Mouse (Mus musculus) hindbrain, embryonic 10.5 days (tissue): ENCODE measurements around the gene Foxp3. TPM values are rescaled to one million over a fixed set of nuclear protein-coding genes. Genes with fewer than 3 reads are reported as not detected.
A peak's percentile ranks its signal among the peaks of the same experiment; 100 is the strongest.

Experiments
- DNase-seq: peaks from one replicate; pipeline ENCODE4 v3.0.0-alpha.2; 2017; ENCODE audit warnings: low spot score
- H3K27ac ChIP-seq: fragments of 300-500 bp; sonication (generic); 2 replicates; pipeline ENCODE4 v1.5.1; 2016; ENCODE audit warnings: mild to moderate bottlenecking, moderate library complexity
- H3K27me3 ChIP-seq: fragments of 300-500 bp; sonication (generic); 2 replicates; pipeline ENCODE4 v1.6.1; 2016; ENCODE audit warnings: mild to moderate bottlenecking; ENCODE audit not compliant: poor library complexity, insufficient read depth, severe bottlenecking
- H3K36me3 ChIP-seq: fragments of 300-500 bp; sonication (generic); 2 replicates; pipeline ENCODE4 v1.6.1; 2016; ENCODE audit warnings: mild to moderate bottlenecking, moderate library complexity
- H3K4me1 ChIP-seq: fragments of 300-500 bp; sonication (generic); replicated peaks from 2 replicates; pipeline ENCODE4 v1.6.1; 2016; ENCODE audit warnings: mild to moderate bottlenecking
- H3K4me3 ChIP-seq: fragments of 300-500 bp; sonication (generic); 2 replicates; pipeline ENCODE4 v1.5.1; 2016; ENCODE audit warnings: mild to moderate bottlenecking, moderate library complexity
- H3K9me3 ChIP-seq: fragments of 300-500 bp; sonication (generic); 2 replicates; pipeline ENCODE4 v1.6.1; 2016; ENCODE audit warnings: mild to moderate bottlenecking, moderate library complexity
- WGBS: fragments of 180-500 bp; shearing (Covaris S2); methylation state at CpG from one replicate; pipeline ENCODE4 v1.1.7; 2016; 5-methylcytosine and 5-hydroxymethylcytosine counted together
- polyA plus RNA-seq: library from polyadenylated mRNA; unstranded; fragments of >200 nt; fragmentation: Nextera tagmentation; extraction: Ambion mirVana; gene quantifications from 2 replicates; pipeline ENCODE4 v1.2.1, GENCODE M21; 2016

Gene Foxp3
- polyA plus RNA-seq, 1 experiment from 2014 or later: 0.08 TPM

DNA sequence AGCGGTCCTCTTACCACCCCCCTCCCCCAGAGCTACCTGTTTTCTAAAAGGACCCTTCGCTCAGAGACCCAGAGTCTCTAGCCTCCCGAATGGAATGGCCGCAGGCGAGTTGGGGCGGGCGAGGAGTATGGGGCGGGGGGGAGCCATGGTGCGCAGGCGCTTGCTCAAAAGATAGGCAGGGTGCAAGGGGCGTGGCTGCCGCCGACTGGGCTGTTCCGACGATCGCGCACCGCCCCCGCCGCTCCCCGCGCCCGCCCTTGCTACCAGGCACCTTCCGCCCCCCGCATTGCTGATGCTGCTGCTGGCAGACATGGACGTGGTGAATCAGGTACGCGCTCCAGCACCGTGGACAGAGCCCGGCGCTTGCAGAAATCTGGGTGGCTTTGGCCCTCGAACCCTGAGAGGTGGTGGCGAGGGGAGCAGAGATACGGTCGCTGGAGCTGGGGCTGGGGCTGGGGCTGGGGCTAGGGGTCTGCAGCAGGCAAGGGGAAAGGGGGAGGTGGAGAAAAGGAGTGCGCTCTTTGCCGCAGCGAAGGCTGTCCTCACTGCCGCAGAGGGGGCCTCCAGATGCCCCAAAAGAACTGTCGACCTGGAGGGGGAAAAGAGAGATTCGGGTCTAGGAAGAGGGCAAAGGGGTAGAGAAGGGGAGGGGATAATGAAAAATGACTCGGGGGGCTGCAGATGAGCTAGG, 65.1 kb downstream of the Foxp3 start, which contains the start of gene Syp:
Syp (plus strand) TSS at position 71 of the 691 bp plus-strand sequence.
- peak; percentile 89 for DNase-seq
- Histone ChIP-seq H3K9me3 (0 out of 2 replicates have a peak, but pooled peaks cover 3% of the 10 kb centered on the region), H3K27ac (peak within 1 kb of the TSS; percentile 79), H3K4me3 (peak within 1 kb of the TSS; percentile 58), H3K4me1 (peaks cover 17% of the 10 kb centered on the region), H3K27me3 (peaks cover 14% of the 10 kb centered on the region; the same call in 1 of the 2 replicates), H3K36me3 (no peaks in the 10 kb centered on the region)
- WGBS: 10% methylated on average over 42 of the region's 42 CpGs

DNA sequence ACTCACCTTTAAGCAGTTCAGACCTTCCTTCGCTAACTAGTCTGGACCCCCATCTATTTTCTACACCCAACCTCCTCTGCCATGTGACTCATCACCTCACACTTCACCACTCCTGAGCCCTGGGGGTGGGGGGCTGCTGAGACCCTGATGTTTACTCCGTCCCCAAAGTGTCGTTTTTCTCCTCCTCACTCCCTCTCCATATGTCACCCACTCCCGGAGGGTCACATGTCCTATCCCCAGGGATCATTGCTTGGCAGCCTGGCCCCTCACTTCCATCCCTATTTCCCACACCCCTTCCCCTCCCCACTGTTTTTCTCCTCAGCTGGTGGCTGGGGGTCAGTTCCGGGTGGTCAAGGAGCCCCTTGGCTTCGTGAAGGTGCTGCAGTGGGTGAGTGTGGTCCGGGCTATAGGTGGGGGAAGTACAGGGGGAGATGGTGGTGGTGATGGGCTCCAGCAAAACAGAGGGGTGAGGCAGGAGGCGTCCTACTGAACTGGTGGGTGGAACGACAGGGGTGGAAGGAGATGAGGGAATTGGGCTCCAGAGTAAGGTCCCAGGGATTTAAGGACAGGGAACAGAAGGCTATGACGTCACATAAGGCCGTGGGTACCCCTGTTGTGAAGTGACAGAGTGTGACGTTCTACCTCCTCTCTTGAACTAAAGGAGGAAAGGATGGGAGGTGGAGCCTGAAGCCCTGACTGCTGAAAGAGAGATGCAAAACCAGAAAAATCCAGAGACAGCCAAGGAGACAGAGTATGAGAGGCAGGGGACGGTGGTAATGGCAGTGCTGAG, 66.3 kb downstream of the Foxp3 start:
- Histone ChIP-seq H3K4me1 (peaks cover 17% of the 10 kb centered on the region), H3K4me3 (peak overlapping the region; percentile 58), H3K27me3 (peaks cover 14% of the 10 kb centered on the region; the same call in 1 of the 2 replicates), H3K36me3 (no peaks in the 10 kb centered on the region), H3K9me3 (0 out of 2 replicates have a peak, but pooled peaks cover 7% of the 10 kb centered on the region), H3K27ac (peak overlapping the region; percentile 53)
- WGBS: 28% methylated on average over 13 of the region's 13 CpGs
- DNase-seq: no peak

DNA sequence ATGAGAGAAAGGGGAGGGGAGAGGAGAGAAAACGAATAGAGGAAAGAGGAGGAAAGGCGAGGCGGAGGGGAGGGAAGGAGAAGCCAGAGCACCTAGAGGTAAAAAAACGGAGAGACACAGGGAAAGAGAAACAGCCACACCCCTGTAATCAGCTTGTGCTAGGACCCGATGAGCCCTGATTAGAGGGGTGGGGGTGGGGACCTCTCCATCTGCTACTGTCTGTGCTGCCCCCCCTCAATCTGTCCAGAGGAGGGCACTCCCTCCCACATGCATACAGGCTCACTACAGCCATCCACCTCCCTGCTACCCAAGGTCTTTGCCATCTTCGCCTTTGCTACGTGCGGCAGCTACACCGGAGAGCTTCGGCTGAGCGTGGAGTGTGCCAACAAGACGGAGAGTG, 67.3 kb downstream of the Foxp3 start:
- H3K4me1 ChIP-seq: peaks cover 17% of the 10 kb centered on the region
- no peak overlapping the region for H3K4me3 ChIP-seq
- peaks cover 14% of the 10 kb centered on the region; the same call in 1 of the 2 replicates for H3K27me3 ChIP-seq

More for the DNA sequence above, 67.3 kb downstream of the Foxp3 start:
- no peak for DNase-seq
- H3K27ac ChIP-seq: no peak overlapping the region
- no peaks in the 10 kb centered on the region for H3K36me3 ChIP-seq
- 0 out of 2 replicates have a peak, but pooled peaks cover 7% of the 10 kb centered on the region for H3K9me3 ChIP-seq
- WGBS: 31% methylated on average over 12 of the region's 12 CpGs

Other genes with a start within 250 kb of the Foxp3 start
- 0.56 and 0.90 TPM in 2 replicates for gene Usp27x, start 197.8 kb upstream of the Foxp3 start, polyA plus RNA-seq
- gene Ppp1r3f, start 639 bp downstream of the Foxp3 start, polyA plus RNA-seq: 2.5 and 2.8 TPM in 2 replicates
- gene Ccdc22, start 31.9 kb downstream of the Foxp3 start, polyA plus RNA-seq: 33.5 and 34.4 TPM in 2 replicates
- gene Cacna1f, start 33.4 kb downstream of the Foxp3 start, polyA plus RNA-seq: not detected in 2 replicates
- gene Syp, start 64.8 kb downstream of the Foxp3 start, polyA plus RNA-seq: 18.5 and 26.5 TPM in 2 replicates
- gene Prickle3, start 83.6 kb downstream of the Foxp3 start, polyA plus RNA-seq: 4.4 and 4.5 TPM in 2 replicates
- gene Plp2, start 97.7 kb downstream of the Foxp3 start, polyA plus RNA-seq: 40.9 and 52.0 TPM in 2 replicates
- not detected in 2 replicates for gene Magix, start 107.6 kb downstream of the Foxp3 start, polyA plus RNA-seq
- gene Gpkow, start 123.5 kb downstream of the Foxp3 start, polyA plus RNA-seq: 36.0 and 42.8 TPM in 2 replicates
- 19.5 and 23.7 TPM in 2 replicates for gene Wdr45, start 140.7 kb downstream of the Foxp3 start, polyA plus RNA-seq
- not detected in 2 replicates for gene Gm45208, start 148.6 kb downstream of the Foxp3 start, polyA plus RNA-seq
- gene Praf2, start 154.8 kb downstream of the Foxp3 start, polyA plus RNA-seq: 78.2 and 101 TPM in 2 replicates
- gene Ccdc120, start 177.3 kb downstream of the Foxp3 start, polyA plus RNA-seq: 18.7 and 22.9 TPM in 2 replicates
- gene Tfe3, start 188.9 kb downstream of the Foxp3 start, polyA plus RNA-seq: 31.7 and 36.5 TPM in 2 replicates
- gene Gripap1, start 216.1 kb downstream of the Foxp3 start, polyA plus RNA-seq: 45.3 and 47.8 TPM in 2 replicates
- gene Kcnd1, start 248.6 kb downstream of the Foxp3 start, polyA plus RNA-seq: 1.4 and 2.2 TPM in 2 replicates